Comparison of ENCODE assay signal across 24 mouse cellular contexts in genomic region chr7:136864677-136865463, GRCm38 (mm10). TPM values are rescaled to one million over a fixed set of nuclear protein-coding genes. Genes with fewer than 3 reads are reported as not detected.
DNase-seq lines count a peak whose midpoint lies in the region; ATAC-seq and TF ChIP-seq lines count a peak whose summit lies in the region.
"Had no signal": no experiment of that assay in that cellular context is flagged by ENCODE, and none has a peak within 500 bp of the region (broad histone marks: within the 10 kb centered on the region; RNA-seq: fewer than 3 reads in every experiment).

No protein-coding gene starts in this region.

- DNase-seq in forebrain, embryonic 14.5 days (ENCODE audit: low spot score), result no peak
- peak; percentile 56 for DNase-seq in lung, embryonic 14.5 days
- DNase-seq in lung, postnatal 4 days, result no peak
- DNase-seq in frontal cortex, postnatal 14 days (ENCODE audit: low spot score in 2 of 2), result no peak
- DNase-seq: adrenal gland, postnatal 25 days; cerebellum, adult 9-10 months; forebrain, postnatal 0 days; heart, postnatal 36 days; kidney, adult 2 months; kidney, postnatal 10 days; liver; thymus, adult 2 months had no signal

- H3K4me3 ChIP-seq in forebrain, embryonic 14.5 days (ENCODE audit: low read depth, low read length), result no peak overlapping the region
- H3K4me3 ChIP-seq in forebrain, embryonic 13.5 days, result no peak overlapping the region
- no peak overlapping the region for H3K4me3 ChIP-seq in lung, embryonic 14.5 days (ENCODE audit: low read depth, low read length)
- no peak overlapping the region for H3K4me3 ChIP-seq in midbrain, embryonic 16.5 days (ENCODE audit: low read depth, low read length)
- H3K4me3 ChIP-seq in midbrain, embryonic 13.5 days (replicated peaks), result no peak overlapping the region
- H3K4me3 ChIP-seq in stomach, embryonic 16.5 days (replicated peaks; ENCODE audit: low read length), result no peak overlapping the region
- H3K4me3 ChIP-seq: embryonic facial prominence, embryonic 13.5 days; erythroblast, embryonic 14.5 days; heart, embryonic 13.5 days; left cerebral cortex, adult 2 months; liver, embryonic 15.5 days; neural tube, embryonic 12.5 days had no signal

- peak; percentile 15; the same call in 1 of the 2 replicates for ATAC-seq in forebrain, embryonic 14.5 days
- ATAC-seq in forebrain, embryonic 13.5 days, result no peak
- peak; percentile 92 for ATAC-seq in lung, embryonic 14.5 days (ENCODE audit: insufficient read depth)
- ATAC-seq in midbrain, embryonic 16.5 days, result peak; percentile 42; the same call in 1 of the 2 replicates
- no peak for ATAC-seq in midbrain, embryonic 13.5 days
- peak; percentile 64; the same call in 1 of the 2 replicates for ATAC-seq in stomach, embryonic 16.5 days (ENCODE audit: insufficient read depth, low FRiP score)

- no peak overlapping the region for H3K4me2 ChIP-seq in forebrain, embryonic 14.5 days (ENCODE audit: low read length)
- H3K4me2 ChIP-seq in forebrain, embryonic 13.5 days, result no peak overlapping the region
- no peak overlapping the region for H3K4me2 ChIP-seq in lung, embryonic 14.5 days
- H3K4me2 ChIP-seq in midbrain, embryonic 16.5 days (ENCODE audit: low read length), result no peak overlapping the region
- H3K4me2 ChIP-seq in midbrain, embryonic 13.5 days (replicated peaks), result no peak overlapping the region
- H3K4me2 ChIP-seq in stomach, embryonic 16.5 days (ENCODE audit: low read depth, low read length), result no peak overlapping the region
- H3K4me2 ChIP-seq: embryonic facial prominence, embryonic 13.5 days; heart, embryonic 13.5 days; hindbrain, embryonic 14.5 days; liver, embryonic 15.5 days; neural tube, embryonic 12.5 days had no signal

- peaks cover 13% of the 10 kb centered on the region for H3K4me1 ChIP-seq in forebrain, embryonic 14.5 days (ENCODE audit: control insufficient read depth, insufficient read depth, low read length)
- peaks cover 14% of the 10 kb centered on the region for H3K4me1 ChIP-seq in forebrain, embryonic 13.5 days
- H3K4me1 ChIP-seq in lung, embryonic 14.5 days (ENCODE audit: insufficient read depth), result peaks cover 16% of the 10 kb centered on the region
- peaks cover 13% of the 10 kb centered on the region; the same call in 1 of the 2 replicates for H3K4me1 ChIP-seq in midbrain, embryonic 16.5 days (ENCODE audit: control insufficient read depth, insufficient read depth, low read length)
- H3K4me1 ChIP-seq in midbrain, embryonic 13.5 days (replicated peaks), result peaks cover 18% of the 10 kb centered on the region
- H3K4me1 ChIP-seq in stomach, embryonic 16.5 days (ENCODE audit: control insufficient read depth, insufficient read depth, low read length), result peaks cover 5% of the 10 kb centered on the region
- H3K4me1 ChIP-seq: liver, embryonic 15.5 days had no signal

- WGBS in forebrain, embryonic 14.5 days, result 19% methylated on average over 7 of the region's 7 CpGs
- WGBS in forebrain, embryonic 13.5 days, result 16% methylated on average over 7 of the region's 7 CpGs
- 19% methylated on average over 7 of the region's 7 CpGs for WGBS in lung, embryonic 14.5 days
- WGBS in midbrain, embryonic 16.5 days, result 17% methylated on average over 7 of the region's 7 CpGs
- 18% methylated on average over 7 of the region's 7 CpGs for WGBS in midbrain, embryonic 13.5 days
- WGBS in stomach, embryonic 16.5 days, result 34% methylated on average over 7 of the region's 7 CpGs

- no peak for TF ChIP-seq CTCF in lung, embryonic 14.5 days (IDR thresholded peaks at IDR 0.05; ENCODE audit: low read depth)

- no peaks in the 10 kb centered on the region for H3K27me3 ChIP-seq in forebrain, embryonic 14.5 days (replicated peaks; ENCODE audit: control insufficient read depth, insufficient read depth, low read length)
- H3K27me3 ChIP-seq in forebrain, embryonic 13.5 days, result 0 out of 2 replicates have a peak, but pooled peaks cover 9% of the 10 kb centered on the region
- no peaks in the 10 kb centered on the region for H3K27me3 ChIP-seq in lung, embryonic 14.5 days (ENCODE audit: insufficient read depth, low read length)
- H3K27me3 ChIP-seq in midbrain, embryonic 16.5 days (ENCODE audit: control insufficient read depth, insufficient read depth, low read depth, low read length), result no peaks in the 10 kb centered on the region
- H3K27me3 ChIP-seq in midbrain, embryonic 13.5 days, result 0 out of 2 replicates have a peak, but pooled peaks cover 10% of the 10 kb centered on the region
- H3K27me3 ChIP-seq in stomach, embryonic 16.5 days (ENCODE audit: control insufficient read depth, insufficient read depth, low read length), result no peaks in the 10 kb centered on the region
- H3K27me3 ChIP-seq: liver, embryonic 15.5 days; neural tube, embryonic 12.5 days had no signal

- H3K9me3 ChIP-seq in forebrain, embryonic 14.5 days (replicated peaks; ENCODE audit: control insufficient read depth, low read length), result no peaks in the 10 kb centered on the region
- no peaks in the 10 kb centered on the region for H3K9me3 ChIP-seq in forebrain, embryonic 13.5 days (replicated peaks)
- no peaks in the 10 kb centered on the region for H3K9me3 ChIP-seq in lung, embryonic 14.5 days (ENCODE audit: low read depth, low read length)
- H3K9me3 ChIP-seq in midbrain, embryonic 16.5 days (replicated peaks; ENCODE audit: control insufficient read depth, low read length, poor library complexity, severe bottlenecking), result no peaks in the 10 kb centered on the region
- no peaks in the 10 kb centered on the region for H3K9me3 ChIP-seq in midbrain, embryonic 13.5 days
- no peaks in the 10 kb centered on the region for H3K9me3 ChIP-seq in stomach, embryonic 16.5 days (replicated peaks; ENCODE audit: control insufficient read depth, low read length)
- H3K9me3 ChIP-seq: embryonic facial prominence, embryonic 13.5 days; heart, embryonic 13.5 days; liver, embryonic 15.5 days; neural tube, embryonic 12.5 days had no signal

- no peak overlapping the region for H3K27ac ChIP-seq in forebrain, embryonic 14.5 days (ENCODE audit: low read depth, low read length)
- H3K27ac ChIP-seq in forebrain, embryonic 13.5 days, result no peak overlapping the region
- H3K27ac ChIP-seq in lung, embryonic 14.5 days (ENCODE audit: low read depth), result peak overlapping the region; percentile 78
- no peak overlapping the region for H3K27ac ChIP-seq in midbrain, embryonic 16.5 days (ENCODE audit: low read length)
- no peak overlapping the region; the same call in 1 of the 2 replicates for H3K27ac ChIP-seq in midbrain, embryonic 13.5 days
- no peak overlapping the region for H3K27ac ChIP-seq in stomach, embryonic 16.5 days (ENCODE audit: low read length)
- H3K27ac ChIP-seq: embryonic facial prominence, embryonic 13.5 days; heart, embryonic 13.5 days; hindbrain, embryonic 14.5 days; left cerebral cortex, adult 2 months; liver, embryonic 15.5 days; macrophage; neural tube, embryonic 12.5 days had no signal

- no peaks in the 10 kb centered on the region for H3K36me3 ChIP-seq in forebrain, embryonic 14.5 days (ENCODE audit: control insufficient read depth, insufficient read depth, low read length)
- H3K36me3 ChIP-seq in forebrain, embryonic 13.5 days (ENCODE audit: poor library complexity, severe bottlenecking), result no peaks in the 10 kb centered on the region
- H3K36me3 ChIP-seq in lung, embryonic 14.5 days (ENCODE audit: insufficient read depth), result no peaks in the 10 kb centered on the region
- H3K36me3 ChIP-seq in midbrain, embryonic 16.5 days (ENCODE audit: control insufficient read depth, insufficient read depth, low read length), result no peaks in the 10 kb centered on the region
- no peaks in the 10 kb centered on the region for H3K36me3 ChIP-seq in midbrain, embryonic 13.5 days
- no peaks in the 10 kb centered on the region for H3K36me3 ChIP-seq in stomach, embryonic 16.5 days (ENCODE audit: control insufficient read depth, insufficient read depth, low read length)
- H3K36me3 ChIP-seq: embryonic facial prominence, embryonic 13.5 days; heart, embryonic 13.5 days; liver, embryonic 15.5 days; neural tube, embryonic 12.5 days had no signal

- H3K9ac ChIP-seq in forebrain, embryonic 14.5 days (ENCODE audit: low read length), result no peak overlapping the region
- H3K9ac ChIP-seq in forebrain, embryonic 13.5 days, result no peak overlapping the region
- no peak overlapping the region for H3K9ac ChIP-seq in lung, embryonic 14.5 days
- H3K9ac ChIP-seq in midbrain, embryonic 16.5 days (ENCODE audit: low read depth, low read length), result no peak overlapping the region
- no peak overlapping the region for H3K9ac ChIP-seq in midbrain, embryonic 13.5 days (replicated peaks)
- no peak overlapping the region for H3K9ac ChIP-seq in stomach, embryonic 16.5 days (ENCODE audit: low read length)
- H3K9ac ChIP-seq: embryonic facial prominence, embryonic 13.5 days; forebrain, postnatal 0 days; heart, embryonic 13.5 days; hindbrain, embryonic 14.5 days; liver, embryonic 15.5 days; neural tube, embryonic 12.5 days had no signal

RNA-seq across cellular contexts. Expression of gene Mgmt, which starts 29.5 kb away (rescaled TPM):
- 1.5 and 1.6 TPM in 2 replicates for polyA plus RNA-seq in forebrain, embryonic 14.5 days (2014; fragmentation: Nextera tagmentation; extraction: Ambion mirVana)
- 1.6 and 1.9 TPM in 2 replicates for polyA plus RNA-seq in forebrain, embryonic 13.5 days (2015; fragmentation: Nextera tagmentation; extraction: Ambion mirVana)
- 5.2 and 5.4 TPM in 2 replicates for polyA plus RNA-seq in lung, embryonic 14.5 days (2014; fragmentation: Nextera tagmentation; extraction: Ambion mirVana)
- 0.85 and 0.98 TPM in 2 replicates for polyA plus RNA-seq in midbrain, embryonic 16.5 days (2015; fragmentation: Nextera tagmentation; extraction: Ambion mirVana)
- 1.1 and 1.6 TPM in 2 replicates for polyA plus RNA-seq in midbrain, embryonic 13.5 days (2015; fragmentation: Nextera tagmentation; extraction: Ambion mirVana)
- polyA plus RNA-seq in stomach, embryonic 16.5 days (2015; fragmentation: Nextera tagmentation; extraction: Ambion mirVana), result 7.3 and 7.8 TPM in 2 replicates

Comparison
In these comparisons a context has a peak if more than half of its experiments do, and no peak if none do; other contexts are left out.
1. ATAC-seq: peak in forebrain, embryonic 14.5 days (single experiment), lung, embryonic 14.5 days (single experiment), midbrain, embryonic 16.5 days (single experiment) and stomach, embryonic 16.5 days (single experiment); none in forebrain, embryonic 13.5 days (single experiment) and midbrain, embryonic 13.5 days (single experiment).